Mouse (Mus musculus) bone marrow, adult 2 months (tissue): Measurements from ENCODE around the gene Fbln5.

Experiments used
- CTCF ChIP-seq: fragments of 200-500 bp; IDR thresholded peaks from 2 replicates; pipeline ENCODE4 v1.5.1; 2011; ENCODE audit warnings: low read length, control low read depth; ENCODE audit not compliant: control insufficient read depth, insufficient read depth
- POLR2A ChIP-seq: fragments of 200-500 bp; IDR thresholded peaks from 2 replicates; pipeline ENCODE4 v1.6.1; 2011; ENCODE audit warnings: low read depth, mild to moderate bottlenecking, control low read depth, low read length, borderline replicate concordance; ENCODE audit not compliant: control insufficient read depth

DNA sequence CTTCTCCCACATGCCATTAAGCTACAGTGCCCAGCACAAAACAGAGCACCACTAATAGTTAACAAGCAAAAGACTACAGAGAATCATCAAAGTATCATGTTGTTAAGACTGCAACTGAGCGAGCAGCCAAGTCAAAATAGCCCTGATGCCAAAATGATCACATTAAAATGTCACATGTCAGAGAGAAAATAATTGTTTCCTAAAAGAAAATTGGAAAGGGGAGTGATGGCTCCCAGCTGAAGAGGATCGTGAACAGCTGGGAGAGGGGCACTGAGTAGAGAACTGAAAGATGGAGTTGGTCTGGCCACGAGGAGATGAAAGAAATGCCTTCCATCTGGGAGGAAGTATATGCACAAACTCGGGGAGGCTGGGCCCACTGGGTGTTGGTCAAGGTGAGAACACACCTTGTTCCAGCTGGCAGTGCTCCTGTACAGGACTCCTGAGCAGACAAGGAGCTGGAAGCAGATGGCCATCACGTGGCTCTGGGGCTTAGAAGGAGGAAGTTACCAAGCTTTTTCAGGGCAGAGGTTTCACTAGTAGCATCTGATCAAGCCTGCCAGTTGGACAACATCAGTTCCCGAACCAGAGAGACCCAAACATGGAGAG lies 59.3 kb downstream of the Fbln5 start:
- no peak for TF ChIP-seq CTCF
- TF ChIP-seq POLR2A, result no peak
